Mouse (Mus musculus): ENCODE data around the gene Aym1. TPM values are rescaled to one million over a fixed set of nuclear protein-coding genes. Genes with fewer than 3 reads are reported as not detected.

Aym1 gene
- not detected for polyA plus RNA-seq (2017; shearing (Covaris generic))

DNA sequence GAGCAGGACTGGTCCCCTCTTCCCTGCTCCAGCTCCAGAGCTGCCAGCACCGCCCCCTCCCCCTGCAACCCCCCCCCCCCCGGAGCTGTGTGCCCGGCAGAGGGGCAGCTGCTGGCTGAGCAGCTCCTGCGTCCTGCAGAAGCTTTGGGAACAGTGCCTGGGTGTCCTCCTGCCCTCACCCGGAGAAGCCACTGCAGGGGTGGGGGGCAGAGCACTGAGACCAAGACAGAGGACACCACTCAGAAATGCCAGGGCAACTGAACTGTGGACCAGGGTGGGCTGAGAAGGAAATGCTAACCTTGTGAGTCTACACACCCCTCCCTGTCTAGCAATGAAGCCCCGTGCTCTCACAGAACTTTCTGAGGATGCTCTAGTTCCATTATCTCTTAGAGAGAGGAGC lies at the start of gene Aym1:
Aym1 (plus strand) TSS at position 109 of the 400 bp plus-strand sequence.

DNA sequence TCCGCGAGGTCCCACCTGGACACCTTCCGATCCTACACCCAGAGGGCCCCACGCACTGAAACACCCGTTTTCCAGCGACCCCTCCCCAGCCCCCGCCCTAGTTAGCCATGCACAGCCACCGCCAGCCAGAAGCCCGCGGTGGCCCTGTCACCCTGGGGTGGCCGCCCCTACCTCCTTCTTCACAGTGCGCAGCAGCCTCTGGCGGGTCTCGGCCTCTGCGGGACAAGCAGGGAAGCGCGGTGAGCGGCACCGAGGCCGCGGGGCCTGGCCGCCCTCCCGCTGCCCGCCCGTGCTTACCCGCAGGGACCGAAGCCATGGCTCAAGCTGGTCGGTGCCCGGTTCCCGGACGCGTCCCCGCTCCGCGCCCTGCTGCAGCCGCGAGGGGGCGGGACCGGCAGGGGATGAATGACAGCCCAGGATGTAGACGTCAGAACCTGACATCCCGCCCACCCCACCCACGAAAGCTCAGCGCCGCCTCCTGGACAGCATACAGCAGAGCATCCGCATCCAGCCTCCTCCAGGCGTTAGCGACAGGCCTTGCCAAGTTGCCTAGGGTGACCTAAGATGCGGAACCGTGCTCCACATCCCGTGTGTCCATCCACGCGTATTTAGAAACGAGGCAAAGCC lies 46.6 kb upstream of the Aym1 start, which contains the start of gene Sgsm1:
Sgsm1 (minus strand) TSS at position 410 of the 627 bp plus-strand sequence.

Other genes with a start within 250 kb of the Aym1 start
- 5.8 TPM for gene 2900026A02Rik, start 136.1 kb upstream of the Aym1 start, polyA plus RNA-seq (2017; shearing (Covaris generic))
- gene Tmem211, start 130.4 kb upstream of the Aym1 start, polyA plus RNA-seq (2017; shearing (Covaris generic)), result not detected
- 0.06 TPM for gene Sgsm1, start 46.5 kb upstream of the Aym1 start, polyA plus RNA-seq (2017; shearing (Covaris generic))
- 0.89 TPM for gene Wscd2, start 133.0 kb downstream of the Aym1 start, polyA plus RNA-seq (2017; shearing (Covaris generic))

Measured in activated CD4-positive, CD25-positive, alpha-beta regulatory T cell, adult 9 weeks (primary cell).